In the genomic region with DNA sequence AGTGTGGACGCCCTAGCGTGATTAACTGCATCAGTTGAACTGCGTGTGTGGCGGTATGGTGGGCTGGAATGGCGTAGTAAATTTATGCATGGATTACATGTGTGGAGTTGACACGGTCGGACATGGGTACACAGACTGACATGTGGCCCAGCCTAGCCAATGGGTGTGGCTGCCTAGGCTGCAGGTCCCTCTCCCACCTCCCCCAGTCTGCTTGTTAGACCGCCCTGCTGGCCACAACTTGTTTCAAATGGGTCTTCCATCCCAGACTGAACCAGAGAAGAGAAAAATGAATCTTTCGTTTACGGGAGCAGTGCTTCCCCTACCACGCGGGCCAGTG, we compare ENCODE assay signal across 8 mouse cellular contexts. TPM values are rescaled to one million over a fixed set of nuclear protein-coding genes. Genes with fewer than 3 reads are reported as not detected.
A peak's percentile ranks its signal among the peaks of the same experiment; 100 is the strongest.
DNase-seq lines count a peak whose midpoint lies in the region; ATAC-seq lines count a peak whose summit lies in the region.

No protein-coding gene starts in this region.

- peak overlapping the region; percentile 93 for H3K4me2 ChIP-seq in forebrain, embryonic 14.5 days (ENCODE audit: low read length)

- peak overlapping the region; percentile 89 for H3K4me3 ChIP-seq in forebrain, embryonic 14.5 days (ENCODE audit: low read depth, low read length)

- no peaks in the 10 kb centered on the region for H3K27me3 ChIP-seq in forebrain, embryonic 14.5 days (replicated peaks; ENCODE audit: control insufficient read depth, insufficient read depth, low read length)

- intact Hi-C loops in heart, postnatal 25 days (cut with DNase I): no loop called here

- H3K9me3 ChIP-seq in forebrain, embryonic 14.5 days (replicated peaks; ENCODE audit: control insufficient read depth, low read length): no peaks in the 10 kb centered on the region

- peak overlapping the region; percentile 94; the same call in 1 of the 2 replicates for H3K27ac ChIP-seq in forebrain, embryonic 14.5 days (ENCODE audit: low read depth, low read length)

- peak; percentile 62 for ATAC-seq in forebrain, embryonic 14.5 days

- WGBS in forebrain, embryonic 14.5 days: 1% methylated on average over 12 of the region's 12 CpGs

- H3K36me3 ChIP-seq in forebrain, embryonic 14.5 days (ENCODE audit: control insufficient read depth, insufficient read depth, low read length): no peaks in the 10 kb centered on the region

- peak; percentile 72 for DNase-seq in ZHBTc4 (ENCODE audit: low read depth, low spot score)
- peak; percentile 70 for DNase-seq in cerebellum, adult 11-12 months
- peak; percentile 68 for DNase-seq in forebrain, embryonic 14.5 days (ENCODE audit: low spot score)
- DNase-seq in heart, postnatal 25 days (ENCODE audit: low spot score): peak; percentile 7
- peak; percentile 45 to 68 for DNase-seq in kidney, postnatal 4 days
- peak; percentile 68 for DNase-seq in lung, postnatal 10 days
- peak; percentile 82 for DNase-seq in retina, postnatal 1 day
- no peak for DNase-seq in thymus, postnatal 14 days

- H3K9ac ChIP-seq in forebrain, embryonic 14.5 days (ENCODE audit: low read length): peak overlapping the region; percentile 95

- peaks cover 13% of the 10 kb centered on the region for H3K4me1 ChIP-seq in forebrain, embryonic 14.5 days (ENCODE audit: control insufficient read depth, insufficient read depth, low read length)

RNA-seq across cellular contexts. Expression of a gene that starts 0.7 kb away (rescaled TPM):
- polyA plus RNA-seq in forebrain, embryonic 14.5 days (2014; fragmentation: Nextera tagmentation; extraction: Ambion mirVana): 26.2 and 33.1 TPM in 2 replicates
- total RNA-seq in heart, postnatal 25 days (2021): 10 to 100 TPM; 27.5 to 29.8 TPM
